Mouse (Mus musculus) bone marrow, adult 2 months (tissue): ENCODE data around the gene Selenoi. TPM values are rescaled to one million over a fixed set of nuclear protein-coding genes. Genes with fewer than 3 reads are reported as not detected.

ENCODE experiments used
- H3K27ac ChIP-seq: fragments of 200-500 bp; 2 replicates; pipeline ENCODE4 v1.5.1; 2012; ENCODE audit warnings: low read depth, mild to moderate bottlenecking, control low read depth, inconsistent platforms, low read length; ENCODE audit not compliant: control insufficient read depth, poor library complexity, insufficient read depth
- H3K4me1 ChIP-seq: fragments of 200-500 bp; 2 replicates; pipeline ENCODE4 v1.6.1; 2011; ENCODE audit warnings: low read length; ENCODE audit not compliant: control insufficient read depth, insufficient read depth
- H3K4me3 ChIP-seq: fragments of 200-500 bp; replicated peaks from 2 replicates; pipeline ENCODE3; 2011; ENCODE audit warnings: mild to moderate bottlenecking, low read depth, low read length, control low read depth; ENCODE audit not compliant: control insufficient read depth
- CTCF ChIP-seq: fragments of 200-500 bp; IDR thresholded peaks from 2 replicates; pipeline ENCODE4 v1.5.1; 2011; ENCODE audit warnings: low read length, control low read depth; ENCODE audit not compliant: control insufficient read depth, insufficient read depth
- POLR2A ChIP-seq: fragments of 200-500 bp; IDR thresholded peaks from 2 replicates; pipeline ENCODE4 v1.6.1; 2011; ENCODE audit warnings: low read depth, mild to moderate bottlenecking, control low read depth, low read length, borderline replicate concordance; ENCODE audit not compliant: control insufficient read depth
- WGBS: fragments of 180-500 bp; shearing (Covaris S2); methylation state at CpG from one replicate; pipeline ENCODE4 v1.1.7; 2018; 5-methylcytosine and 5-hydroxymethylcytosine counted together
- polyA plus RNA-seq: library from polyadenylated mRNA; stranded (reverse); fragments of >200 nt; gene quantifications from 2 replicates; pipeline ENCODE4 v1.2.4, GENCODE M21; 2011; ENCODE audit warnings: low replicate concordance; ENCODE audit not compliant: missing spikeins, insufficient read depth, insufficient read length

Selenoi gene
- polyA plus RNA-seq, 1 experiment = 7.5 TPM

- TF ChIP-seq CTCF (no peak), POLR2A (no peak)
- Histone ChIP-seq H3K4me3 (no peak overlapping the region), H3K27ac (no peak overlapping the region), H3K4me1 (no peaks in the 10 kb centered on the region)
- whole genome bisulfite sequencing = 93% methylated on average over 8 of the region's 8 CpGs
Measured at GRCm38 (mm10) chr5:30222681-30223080, 9.7 kb upstream of the Selenoi start.

- Histone ChIP-seq H3K27ac (no peak overlapping the region), H3K4me3 (no peak overlapping the region), H3K4me1 (no peaks in the 10 kb centered on the region)
- TF ChIP-seq POLR2A (no peak), CTCF (peak; percentile 65)
- 56% methylated on average over 4 of the region's 4 CpGs for WGBS
Measured at GRCm38 (mm10) chr5:30230901-30231300, 1.5 kb upstream of the Selenoi start.

DNA sequence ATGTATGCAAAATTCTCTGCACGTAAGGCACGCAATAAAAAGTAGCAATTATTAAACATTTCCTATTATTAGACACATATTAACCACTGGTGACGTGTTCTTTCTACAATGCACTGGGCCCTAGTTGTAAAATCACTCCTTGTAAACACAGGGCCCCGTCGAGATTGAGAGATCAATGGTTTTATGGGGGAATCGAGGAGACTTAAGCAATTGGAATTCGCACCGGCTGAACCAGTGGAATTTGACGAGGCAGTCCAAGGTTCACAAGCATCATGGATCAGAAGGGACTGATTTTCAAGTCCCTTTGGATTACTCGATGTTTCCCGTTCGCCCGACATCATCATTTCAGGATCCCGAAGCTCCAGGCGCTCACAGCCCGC lies 500 bp upstream of the Selenoi start:
- Histone ChIP-seq H3K4me3 (peak overlapping the region; percentile 78), H3K4me1 (no peaks in the 10 kb centered on the region; the same call in 1 of the 2 replicates), H3K27ac (peak overlapping the region; percentile 12; the same call in 1 of the 2 replicates)
- 37% methylated on average over 16 of the region's 16 CpGs for WGBS
- TF ChIP-seq POLR2A (no peak), CTCF (no peak)

GRCm38 (mm10) chr5:30233042-30233441 lies 661 bp downstream of the Selenoi start:
- peak overlapping the region; percentile 46 for H3K27ac ChIP-seq

DNA sequence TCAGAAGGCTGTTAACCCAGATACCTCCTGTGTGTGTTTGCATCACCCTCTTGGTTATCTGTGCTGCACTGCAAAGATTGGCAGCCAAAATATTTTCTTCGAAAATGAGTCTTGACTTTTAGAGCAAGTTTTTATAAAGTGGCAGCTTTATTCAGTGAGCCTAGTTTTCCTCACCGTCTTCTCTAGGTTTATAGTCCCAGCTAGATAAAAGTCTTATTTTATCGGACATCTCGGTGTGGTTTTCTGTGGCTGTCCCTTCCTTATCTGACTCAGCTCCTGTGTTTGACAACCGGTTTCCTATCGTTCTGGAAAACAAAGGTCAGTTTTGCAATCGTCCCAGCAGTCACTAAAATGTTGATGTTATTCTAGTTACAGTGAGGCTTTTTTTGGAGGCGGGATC lies 1.6 kb downstream of the Selenoi start:
- Histone ChIP-seq H3K4me1 (no peaks in the 10 kb centered on the region; the same call in 1 of the 2 replicates), H3K4me3 (no peak overlapping the region), H3K27ac (no peak overlapping the region)
- TF ChIP-seq POLR2A (no peak), CTCF (no peak)
- WGBS = 16% methylated on average over 8 of the region's 8 CpGs

More at GRCm38 (mm10) chr5:30233042-30233441, 661 bp downstream of the Selenoi start:
- peak overlapping the region; percentile 97 for H3K4me3 ChIP-seq
- H3K4me1 ChIP-seq = no peaks in the 10 kb centered on the region; the same call in 1 of the 2 replicates
- TF ChIP-seq POLR2A (no peak), CTCF (no peak)
- 2% methylated on average over 15 of the region's 15 CpGs for WGBS

DNA sequence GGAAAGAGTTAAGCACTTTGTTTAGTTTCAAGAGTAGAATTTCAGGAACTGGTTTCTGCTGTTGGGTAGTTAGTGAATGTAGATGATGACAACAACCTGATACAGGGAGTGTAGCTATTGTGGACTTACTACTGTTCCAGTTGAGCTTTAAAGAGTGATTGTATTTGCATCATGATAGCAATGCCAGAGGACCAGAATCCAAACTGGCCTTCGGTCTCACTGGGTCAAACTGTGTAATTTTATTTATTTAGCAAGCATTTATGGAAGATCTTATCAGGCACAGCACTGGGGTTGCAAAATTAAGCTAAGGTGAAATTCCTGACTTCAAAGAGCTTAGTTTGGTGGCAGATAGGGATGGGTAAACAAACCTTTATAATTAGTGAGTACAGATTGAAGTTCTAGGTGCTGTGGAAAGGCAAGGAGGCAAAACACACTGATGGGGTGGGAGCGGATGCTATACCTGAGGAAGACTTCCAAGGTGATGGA lies 3.3 kb downstream of the Selenoi start:
- Histone ChIP-seq H3K27ac (no peak overlapping the region), H3K4me1 (no peaks in the 10 kb centered on the region; the same call in 1 of the 2 replicates), H3K4me3 (no peak overlapping the region)
- TF ChIP-seq POLR2A (no peak), CTCF (no peak)
- WGBS = 83% methylated on average over 2 of the region's 2 CpGs

DNA sequence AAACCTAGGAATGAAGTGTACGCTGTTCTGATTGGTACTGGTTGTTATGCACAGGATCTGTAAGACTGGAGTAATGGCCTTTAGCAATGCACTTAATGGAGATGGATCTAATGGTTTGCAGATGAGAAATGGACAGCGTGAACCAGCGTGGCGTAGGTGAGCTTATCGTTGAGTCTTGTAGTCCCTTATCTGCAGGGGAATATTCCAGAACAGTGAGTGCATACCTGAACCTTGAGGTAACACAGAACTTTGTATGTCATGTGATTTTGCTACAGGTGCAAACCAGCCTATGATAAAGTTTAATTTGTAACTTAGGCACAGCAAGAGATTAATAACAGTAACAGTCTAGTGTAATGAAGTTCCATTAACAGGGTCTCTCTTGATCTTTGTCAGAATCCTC lies 6.2 kb downstream of the Selenoi start:
- no peaks in the 10 kb centered on the region; the same call in 1 of the 2 replicates for H3K4me1 ChIP-seq
- 96% methylated on average over 5 of the region's 5 CpGs for WGBS

DNA sequence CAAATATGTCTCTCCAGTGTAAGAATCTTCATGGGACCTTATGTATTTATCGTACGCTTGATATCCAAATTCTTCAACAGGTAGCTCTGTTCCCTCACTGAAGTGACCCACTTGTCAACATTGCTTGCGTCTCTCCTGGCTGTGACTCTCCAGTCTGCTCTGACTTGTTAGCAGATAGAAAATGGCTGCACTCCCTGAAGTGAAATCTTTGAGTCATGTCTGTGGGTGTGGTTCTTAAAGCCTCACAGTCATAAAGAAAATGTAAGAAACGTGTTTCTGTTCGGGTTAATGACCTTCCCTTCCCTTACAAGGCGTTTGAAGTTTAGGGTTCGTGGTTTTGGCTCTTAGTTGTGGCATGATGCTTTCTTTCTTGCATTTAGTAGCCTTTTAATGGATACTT lies 8.2 kb downstream of the Selenoi start:
- 52% methylated on average over 7 of the region's 7 CpGs for WGBS
- Histone ChIP-seq H3K27ac (no peak overlapping the region), H3K4me1 (no peaks in the 10 kb centered on the region; the same call in 1 of the 2 replicates), H3K4me3 (no peak overlapping the region)
- no peak for TF ChIP-seq POLR2A
- TF ChIP-seq CTCF = no peak

More for the DNA sequence above, 6.2 kb downstream of the Selenoi start:
- H3K27ac ChIP-seq = no peak overlapping the region
- TF ChIP-seq POLR2A (no peak), CTCF (no peak)
- no peak overlapping the region for H3K4me3 ChIP-seq

DNA sequence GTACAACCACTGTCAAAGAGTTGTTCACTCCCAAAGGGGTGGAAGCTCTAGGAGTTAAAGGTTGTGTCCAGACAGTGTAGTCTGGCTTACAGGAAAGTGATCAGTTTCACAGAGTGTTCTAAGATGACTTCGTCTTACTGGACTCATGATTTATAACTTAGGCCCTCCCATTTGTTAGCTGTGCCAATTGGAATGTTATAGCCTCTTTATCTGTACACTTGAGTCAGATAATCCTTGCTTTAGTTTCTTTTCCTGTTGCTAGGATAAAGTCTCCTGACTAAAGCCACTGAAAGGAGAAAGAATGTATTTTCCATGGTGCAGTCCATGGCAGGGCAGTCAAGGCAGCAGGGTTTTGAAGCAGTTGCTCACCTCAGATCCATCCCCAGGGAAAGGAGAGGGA lies 10.0 kb downstream of the Selenoi start:
- 60% methylated on average over 1 of the region's 1 CpGs for WGBS
- Histone ChIP-seq H3K4me1 (no peaks in the 10 kb centered on the region), H3K27ac (no peak overlapping the region), H3K4me3 (no peak overlapping the region)
- TF ChIP-seq POLR2A (no peak), CTCF (no peak)
